Mouse (Mus musculus) neural tube, embryonic 11.5 days (tissue): ENCODE measurements around the gene Zp3. TPM values are rescaled to one million over a fixed set of nuclear protein-coding genes. Genes with fewer than 3 reads are reported as not detected.
A peak's percentile ranks its signal among the peaks of the same experiment; 100 is the strongest.

Experiments
- ATAC-seq: fragments of 200-750 bp; cut with Nextera tagmentation; 2 replicates; pipeline ENCODE4 v1.8.0; 2017; ENCODE audit warnings: moderate number of reproducible peaks, mild to moderate bottlenecking, moderate TSS enrichment, moderate library complexity; ENCODE audit not compliant: insufficient read depth, low FRiP score, low TSS enrichment
- DNase-seq: peaks from one replicate; pipeline ENCODE4 v3.0.0-alpha.2; 2015; ENCODE audit warnings: low spot score
- H3K27ac ChIP-seq: fragments of 300-500 bp; sonication (generic); 2 replicates; pipeline ENCODE4 v1.5.1; 2014; ENCODE audit warnings: low read depth, mild to moderate bottlenecking, low read length
- H3K27me3 ChIP-seq: fragments of 300-500 bp; sonication (generic); 2 replicates; pipeline ENCODE4 v1.6.1; 2014; ENCODE audit warnings: mild to moderate bottlenecking, low read length, mixed read lengths; ENCODE audit not compliant: control insufficient read depth, insufficient read depth
- H3K36me3 ChIP-seq: fragments of 300-500 bp; sonication (generic); 2 replicates; pipeline ENCODE4 v1.6.1; 2014; ENCODE audit warnings: mild to moderate bottlenecking, low read length, moderate library complexity, mixed read lengths; ENCODE audit not compliant: control insufficient read depth, insufficient read depth
- H3K4me1 ChIP-seq: fragments of 300-500 bp; sonication (generic); 2 replicates; pipeline ENCODE4 v1.6.1; 2014; ENCODE audit warnings: low read length, mixed read lengths; ENCODE audit not compliant: control insufficient read depth, insufficient read depth
- H3K4me2 ChIP-seq: fragments of 300-500 bp; sonication (generic); 2 replicates; pipeline ENCODE4 v1.6.1; 2014; ENCODE audit warnings: low read depth, mild to moderate bottlenecking, moderate library complexity
- H3K4me3 ChIP-seq: fragments of 300-500 bp; sonication (generic); 2 replicates; pipeline ENCODE4 v1.5.1; 2014; ENCODE audit warnings: low read depth, low read length
- H3K9ac ChIP-seq: fragments of 300-500 bp; sonication (generic); 2 replicates; pipeline ENCODE4 v1.6.1; 2014; ENCODE audit warnings: mild to moderate bottlenecking, low read length
- H3K9me3 ChIP-seq: fragments of 300-500 bp; sonication (generic); 2 replicates; pipeline ENCODE4 v1.6.1; 2016; ENCODE audit warnings: low read length; ENCODE audit not compliant: control insufficient read depth
- WGBS: fragments of 180-500 bp; shearing (Covaris S2); extraction: QIAGEN DNeasy Blood & Tissue Kit; methylation state at CpG from one replicate; pipeline ENCODE4 v1.1.7; 2014; 5-methylcytosine and 5-hydroxymethylcytosine counted together
- polyA plus RNA-seq: library from polyadenylated mRNA; unstranded; fragments of >200 nt; fragmentation: Nextera tagmentation; extraction: Ambion mirVana; gene quantifications from 2 replicates; pipeline ENCODE4 v1.2.1, GENCODE M21; 2014

The Zp3 gene
- polyA plus RNA-seq, 1 experiment from 2014 or later = not detected

GRCm38 (mm10) chr5:135957207-135957974, 22.5 kb upstream of the Zp3 start:
- Histone ChIP-seq H3K9ac (peak overlapping the region; percentile 12; the same call in 1 of the 2 replicates), H3K4me1 (peaks cover 4% of the 10 kb centered on the region; the same call in 1 of the 2 replicates)

GRCm38 (mm10) chr5:135958367-135958766, 21.5 kb upstream of the Zp3 start:
- H3K27ac ChIP-seq = no peak overlapping the region
- H3K27me3 ChIP-seq = no peaks in the 10 kb centered on the region
- no peak for DNase-seq
- H3K9me3 ChIP-seq = no peaks in the 10 kb centered on the region
- ATAC-seq = no peak
- peaks cover 4% of the 10 kb centered on the region; the same call in 1 of the 2 replicates for H3K4me1 ChIP-seq
- no peak overlapping the region for H3K9ac ChIP-seq
- no peak overlapping the region for H3K4me2 ChIP-seq
- no peaks in the 10 kb centered on the region for H3K36me3 ChIP-seq
- 85% methylated on average over 4 of the region's 4 CpGs for WGBS
- H3K4me3 ChIP-seq = no peak overlapping the region

More at GRCm38 (mm10) chr5:135957207-135957974, 22.5 kb upstream of the Zp3 start:
- no peak overlapping the region for H3K4me3 ChIP-seq
- H3K4me2 ChIP-seq = peak overlapping the region; percentile 38
- H3K36me3 ChIP-seq = no peaks in the 10 kb centered on the region
- peak overlapping the region; percentile 71 for H3K27ac ChIP-seq
- peak; percentile 82 for ATAC-seq
- no peaks in the 10 kb centered on the region for H3K9me3 ChIP-seq
- no peaks in the 10 kb centered on the region for H3K27me3 ChIP-seq
- peak; percentile 93 for DNase-seq
- WGBS = 10% methylated on average over 28 of the region's 28 CpGs

- WGBS = 93% methylated on average over 7 of the region's 7 CpGs
- no peak for DNase-seq
- no peak overlapping the region for H3K9ac ChIP-seq
These were observed 20.0 kb upstream of the Zp3 start for GRCm38 (mm10) chr5:135959911-135960310.

GRCm38 (mm10) chr5:135960909-135961635, 18.8 kb upstream of the Zp3 start:
- Histone ChIP-seq H3K27me3 (peaks cover 6% of the 10 kb centered on the region; the same call in 1 of the 2 replicates), H3K9ac (no peak overlapping the region; the same call in 1 of the 2 replicates), H3K4me2 (no peak overlapping the region), H3K4me1 (peaks cover 4% of the 10 kb centered on the region; the same call in 1 of the 2 replicates), H3K27ac (0 out of 2 replicates have a peak overlapping the region, but pooled peaks have one; percentile 96), H3K9me3 (no peaks in the 10 kb centered on the region), H3K4me3 (no peak overlapping the region), H3K36me3 (no peaks in the 10 kb centered on the region)
- DNase-seq = no peak
- 94% methylated on average over 15 of the region's 15 CpGs for WGBS
- no peak for ATAC-seq

More at GRCm38 (mm10) chr5:135959911-135960310, 20.0 kb upstream of the Zp3 start:
- Histone ChIP-seq H3K36me3 (no peaks in the 10 kb centered on the region), H3K4me2 (no peak overlapping the region), H3K27ac (no peak overlapping the region), H3K27me3 (no peaks in the 10 kb centered on the region), H3K4me3 (no peak overlapping the region), H3K4me1 (peaks cover 4% of the 10 kb centered on the region; the same call in 1 of the 2 replicates), H3K9me3 (no peaks in the 10 kb centered on the region)
- no peak for ATAC-seq

DNA sequence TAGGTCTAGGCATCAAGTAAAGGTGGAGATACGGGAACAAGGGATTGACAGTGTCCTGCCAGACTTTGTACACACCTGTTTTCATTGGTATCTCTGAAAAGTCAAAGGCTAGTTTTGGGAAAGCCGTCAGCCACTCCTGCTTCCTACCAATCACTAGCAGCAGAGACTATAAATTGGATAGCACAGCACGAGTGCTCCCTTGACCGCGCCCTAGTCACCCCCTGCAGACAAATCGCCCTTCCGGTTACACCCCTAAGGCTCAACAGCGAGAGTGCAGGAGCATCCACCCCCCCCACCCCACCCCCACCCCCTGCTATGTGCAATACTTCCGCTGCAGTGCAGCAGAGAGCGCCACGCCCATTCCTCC, 17.8 kb upstream of the Zp3 start:
- Histone ChIP-seq H3K4me2 (peak overlapping the region; percentile 96), H3K4me3 (peak overlapping the region; percentile 56), H3K9ac (peak overlapping the region; percentile 40; the same call in 1 of the 2 replicates), H3K9me3 (no peaks in the 10 kb centered on the region), H3K27ac (peak overlapping the region; percentile 96), H3K27me3 (peaks cover 6% of the 10 kb centered on the region; the same call in 1 of the 2 replicates), H3K4me1 (peaks cover 4% of the 10 kb centered on the region; the same call in 1 of the 2 replicates), H3K36me3 (no peaks in the 10 kb centered on the region)
- DNase-seq (no peak), ATAC-seq (no peak)
- under 1% methylated on average over 11 of the region's 11 CpGs for WGBS

DNA sequence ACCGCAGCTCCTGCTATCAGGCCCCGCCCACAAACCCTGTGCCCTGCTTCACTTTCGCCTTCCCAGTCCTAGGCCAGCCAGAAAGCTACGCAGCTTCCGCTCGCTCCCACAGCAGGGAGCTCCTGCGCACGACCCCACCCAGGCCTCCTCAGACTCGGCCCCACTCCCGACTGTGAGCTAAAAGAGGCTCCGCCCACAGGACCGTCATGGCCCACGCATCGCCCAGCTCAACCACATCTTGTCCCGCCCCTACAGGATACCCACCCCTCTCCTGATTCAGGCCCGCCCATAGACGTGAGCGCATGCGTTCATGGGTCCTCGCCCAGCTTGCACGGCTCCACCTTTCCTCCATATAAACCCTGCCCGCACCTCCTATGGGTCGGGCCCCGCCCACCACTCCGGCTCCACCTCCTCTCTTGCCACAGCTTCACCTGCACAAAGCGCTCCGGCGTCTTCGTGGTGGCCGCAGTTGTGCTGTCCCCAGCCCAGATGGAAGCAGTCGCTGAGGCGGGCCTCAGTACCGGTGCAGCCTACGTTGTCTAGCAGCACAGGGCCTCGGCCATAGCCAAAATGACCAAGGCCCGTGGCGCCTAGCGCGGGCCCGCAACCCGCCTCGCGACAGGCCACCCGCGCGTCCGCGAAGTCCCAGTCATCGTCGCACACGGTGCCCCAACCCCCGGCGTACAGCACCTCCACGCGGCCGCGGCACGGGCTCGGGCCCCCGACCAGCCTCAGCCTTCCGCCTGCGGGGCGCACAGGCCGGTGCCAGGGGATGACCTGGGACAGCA, 17.2 kb upstream of the Zp3 start:
- ATAC-seq = peak; percentile 90
- Histone ChIP-seq H3K4me1 (peaks cover 4% of the 10 kb centered on the region; the same call in 1 of the 2 replicates), H3K27ac (peak overlapping the region; percentile 96), H3K9ac (peak overlapping the region; percentile 87), H3K4me2 (peak overlapping the region; percentile 96), H3K9me3 (no peaks in the 10 kb centered on the region), H3K27me3 (peaks cover 6% of the 10 kb centered on the region; the same call in 1 of the 2 replicates), H3K4me3 (peak overlapping the region; percentile 56), H3K36me3 (no peaks in the 10 kb centered on the region)
- WGBS = 1% methylated on average over 56 of the region's 64 CpGs
- peak; percentile 99 for DNase-seq

- ATAC-seq (no peak), DNase-seq (no peak)
- Histone ChIP-seq H3K27ac (peak overlapping the region; percentile 96), H3K27me3 (peaks cover 6% of the 10 kb centered on the region; the same call in 1 of the 2 replicates), H3K4me2 (peak overlapping the region; percentile 96), H3K9me3 (no peaks in the 10 kb centered on the region), H3K4me3 (peak overlapping the region; percentile 56), H3K36me3 (no peaks in the 10 kb centered on the region), H3K4me1 (peaks cover 4% of the 10 kb centered on the region; the same call in 1 of the 2 replicates), H3K9ac (peak overlapping the region; percentile 87)
- WGBS = 8% methylated on average over 6 of the region's 6 CpGs
These were observed 16.6 kb upstream of the Zp3 start for GRCm38 (mm10) chr5:135963280-135963627.

GRCm38 (mm10) chr5:135965501-135965930, 14.4 kb upstream of the Zp3 start:
- H3K4me1 ChIP-seq = peaks cover 4% of the 10 kb centered on the region; the same call in 1 of the 2 replicates
- H3K9me3 ChIP-seq = no peaks in the 10 kb centered on the region
- DNase-seq = no peak
- no peak overlapping the region for H3K4me3 ChIP-seq
- no peaks in the 10 kb centered on the region for H3K36me3 ChIP-seq
- H3K4me2 ChIP-seq = no peak overlapping the region; the same call in 1 of the 2 replicates
- WGBS = 9% methylated on average over 24 of the region's 24 CpGs
- 0 out of 2 replicates have a peak overlapping the region, but pooled peaks have one; percentile 8 for H3K9ac ChIP-seq
- no peak overlapping the region for H3K27ac ChIP-seq
- H3K27me3 ChIP-seq = peaks cover 6% of the 10 kb centered on the region; the same call in 1 of the 2 replicates
- ATAC-seq = no peak
